Mouse (Mus musculus) bone marrow macrophage, adult 2 months (primary cell): ENCODE data around the gene Fgf2.

Experiments used
- CTCF ChIP-seq: IDR thresholded peaks from 2 replicates; pipeline ENCODE4 v1.5.1; 2012; ENCODE audit warnings: low read depth, mild to moderate bottlenecking, low read length, moderate library complexity
- POLR2A ChIP-seq: IDR thresholded peaks from 2 replicates; pipeline ENCODE4 v1.6.1; 2012; ENCODE audit warnings: mild to moderate bottlenecking, low read depth, low read length, borderline replicate concordance

GRCm38 (mm10) chr3:37311897-37312369, 36.2 kb upstream of the Fgf2 start:
- TF ChIP-seq CTCF (no peak), POLR2A (no peak)
